Mouse (Mus musculus) frontal cortex, postnatal 25 days (tissue): ENCODE results near the gene Vmn1r90.
"Not testable (repeated sequence)": the region's sequence is repeated elsewhere in the genome, so short reads cannot be mapped to it uniquely, and the experiment has no call there.

ENCODE experiments used
- DNase-seq, 2 experiments: peaks; one replicate each; pipeline ENCODE4 v3.0.0; 2022; ENCODE audit warnings: low spot score in 2 of 2

Gene Vmn1r90

GRCm38 (mm10) chr7:14563406-14563805, at the start of gene Vmn1r90:
Gene Vmn1r90 (minus strand): TSS chr7:14563506.
- DNase-seq, result no peak

- not testable (repeated sequence) for DNase-seq
Observed at GRCm38 (mm10) chr7:14593009-14593408, 29.7 kb upstream of the Vmn1r90 start.

GRCm38 (mm10) chr7:14552284-14552683, 11.0 kb downstream of the Vmn1r90 start:
- DNase-seq, result no peak

- no peak for DNase-seq
Observed at GRCm38 (mm10) chr7:14525280-14525679, 38.0 kb downstream of the Vmn1r90 start.

- DNase-seq, result no peak
Observed at GRCm38 (mm10) chr7:14522636-14523035, 40.7 kb downstream of the Vmn1r90 start.

- no peak for DNase-seq
Observed at GRCm38 (mm10) chr7:14518301-14518700, 45.0 kb downstream of the Vmn1r90 start.
